Mouse (Mus musculus) heart, postnatal 36 days (tissue): ENCODE results near the gene Mboat7. TPM values are rescaled to one million over a fixed set of nuclear protein-coding genes. Genes with fewer than 3 reads are reported as not detected.

Experiments used
- DNase-seq, 2 experiments: peaks; one replicate each; pipeline ENCODE4 v3.0.0; 2021 to 2022
- intact Hi-C: fragments of 180-260 bp; cut with DNase I; formaldehyde crosslinking; loops from one replicate; pipeline ENCODE4 v1.15.1; 2025
- total RNA-seq, 2 experiments: library from RNA; stranded (reverse); gene quantifications; 2 replicates each; pipeline ENCODE4 v1.2.3; 2021

Mboat7 gene
- total RNA-seq, 2 experiments from 2014 or later = 18.7 to 22.1 TPM

- intact Hi-C loops = loop anchor here (5.0 kb wide), 1 partner anchor 47 kb away; the partner anchor contains the start of gene Cnot3
Measured at GRCm38 (mm10) chr7:3694076-3694948, 989 bp upstream of the Mboat7 start.

DNA sequence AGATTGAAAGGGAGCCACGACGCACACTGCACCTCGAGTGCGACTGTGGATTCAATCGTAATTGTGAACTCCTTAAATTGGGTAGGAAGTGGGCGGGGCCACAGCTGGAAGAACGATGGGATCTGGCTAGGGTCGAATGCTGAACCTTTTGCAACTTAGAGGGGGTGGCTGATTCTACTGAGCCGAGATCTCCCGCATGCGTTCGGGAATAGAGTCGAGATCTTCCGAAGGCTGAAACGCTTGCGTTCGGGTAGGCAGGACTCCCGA, 419 bp upstream of the Mboat7 start:
- intact Hi-C loops = loop anchor here (5.0 kb wide), 1 partner anchor 46 kb away; the partner anchor contains the start of gene Cnot3
- no peak for DNase-seq

More at GRCm38 (mm10) chr7:3694076-3694948, 989 bp upstream of the Mboat7 start:
- DNase-seq = peak; percentile 66 to 69

DNA sequence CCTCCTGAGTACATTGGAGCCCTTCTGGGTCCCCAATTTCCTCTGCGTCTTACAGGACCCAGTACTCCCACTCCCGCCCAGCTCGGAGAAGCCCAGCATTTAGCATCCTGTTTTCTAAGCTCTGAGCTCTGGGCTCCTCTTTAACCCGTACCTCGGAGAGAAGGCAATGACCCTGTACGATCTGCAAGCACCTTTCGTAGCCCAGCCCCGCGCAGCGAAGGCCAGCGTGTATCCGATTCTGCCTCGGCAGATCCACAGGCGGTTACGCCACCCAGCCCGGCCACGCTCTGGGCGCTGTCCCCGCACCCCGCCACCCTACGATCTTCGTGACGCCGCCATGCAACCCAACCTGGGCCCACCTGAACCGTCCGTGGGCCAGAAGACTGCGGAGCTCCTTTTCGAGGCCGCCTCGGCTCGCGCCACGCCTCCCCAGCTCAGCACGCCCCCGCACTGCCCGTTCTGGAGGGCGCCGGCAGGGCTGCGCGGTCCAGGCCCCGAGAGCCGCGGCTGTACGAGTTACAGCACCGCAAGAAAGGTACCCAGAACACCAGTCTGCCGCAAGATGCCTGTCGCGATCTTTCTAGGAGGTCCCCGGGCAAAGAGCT, 839 bp downstream of the Mboat7 start, which contains the start of gene Tsen34:
Tsen34 (plus strand) TSS at position 482 of the 605 bp plus-strand sequence.
- no peak for DNase-seq
- intact Hi-C loops = loop anchor here (5.0 kb wide), 1 partner anchor 45 kb away; the partner anchor contains the start of gene Cnot3

DNA sequence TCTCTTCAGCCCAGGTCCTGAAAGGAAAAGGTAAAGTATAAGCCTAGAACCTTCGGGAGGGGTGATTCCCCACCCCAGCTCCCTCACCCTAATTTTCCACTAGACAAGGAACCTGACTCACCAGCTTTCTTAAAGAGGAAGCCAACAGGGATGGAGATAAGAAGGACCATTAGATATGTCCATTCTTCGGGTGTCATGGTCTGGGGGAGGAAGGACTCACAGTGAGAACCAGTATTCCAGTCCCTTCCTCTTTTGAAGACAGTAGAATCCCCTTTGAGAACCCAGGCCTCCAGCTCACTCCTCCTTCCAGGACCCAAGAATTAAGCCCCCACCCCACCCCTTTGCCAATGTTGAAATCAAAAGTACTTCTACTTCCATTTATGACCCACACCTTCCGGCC, 1.4 kb downstream of the Mboat7 start:
- intact Hi-C loops = loop anchor here (5.0 kb wide), 1 partner anchor 45 kb away; the partner anchor contains the start of gene Cnot3
- no peak for DNase-seq

GRCm38 (mm10) chr7:3685400-3686187, 7.7 kb downstream of the Mboat7 start:
- no peak for DNase-seq
- intact Hi-C loops = no loop called here

- no peak for DNase-seq
- intact Hi-C loops = no loop called here
Measured at GRCm38 (mm10) chr7:3684698-3685097, 8.6 kb downstream of the Mboat7 start.

GRCm38 (mm10) chr7:3683908-3684550, 9.3 kb downstream of the Mboat7 start:
- DNase-seq = no peak
- intact Hi-C loops = no loop called here

GRCm38 (mm10) chr7:3677342-3677741, 16.0 kb downstream of the Mboat7 start, which contains the start of gene Tmc4:
TSS of gene Tmc4 (minus strand) at chr7:3677553.
- intact Hi-C loops = no loop called here
- no peak for DNase-seq

- no peak for DNase-seq
- intact Hi-C loops = no loop called here
Measured at GRCm38 (mm10) chr7:3676371-3676770, 17.0 kb downstream of the Mboat7 start.

- DNase-seq = no peak
- intact Hi-C loops = loop anchor here (2.0 kb wide), 1 partner anchor 796 kb away; no protein-coding TSS in a partner anchor
Measured at GRCm38 (mm10) chr7:3675228-3675548, 18.1 kb downstream of the Mboat7 start.

DNA sequence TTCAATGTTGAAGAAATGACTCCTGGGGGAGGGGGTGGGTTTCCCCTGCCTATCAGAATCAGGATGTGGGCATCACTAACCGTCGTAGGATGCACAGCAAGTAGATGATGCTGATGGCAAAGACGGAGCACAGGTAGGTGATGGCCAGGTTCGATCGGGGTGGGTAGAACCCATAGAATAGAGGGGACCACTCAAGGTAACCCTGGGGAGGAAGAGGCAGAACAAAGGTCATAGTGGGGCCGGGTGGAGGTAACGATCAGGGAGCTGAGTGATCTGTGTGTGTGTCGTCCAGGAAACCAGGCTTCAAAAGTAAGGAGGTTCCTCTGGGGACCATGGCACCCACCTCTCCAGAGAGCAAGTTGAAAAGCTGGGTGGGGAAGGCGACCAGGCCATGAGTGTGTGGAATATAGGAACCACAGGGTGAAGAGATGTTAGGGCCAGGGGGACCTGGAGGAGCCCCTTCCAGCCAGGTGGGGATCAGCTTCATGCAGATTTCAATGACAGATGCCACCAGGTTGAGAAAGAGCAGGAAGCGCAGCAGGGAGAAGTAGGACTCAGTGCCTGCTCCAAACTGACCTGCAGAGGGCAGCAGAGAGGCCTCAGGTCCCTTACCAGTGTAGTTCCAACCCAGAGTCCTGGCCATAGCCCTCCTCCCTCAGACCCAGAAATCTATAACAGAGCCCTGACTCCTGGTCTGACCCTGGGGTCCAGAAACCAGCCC, 18.7 kb downstream of the Mboat7 start:
- peak; percentile 81 to 89 for DNase-seq
- intact Hi-C loops = loop anchor here (2.0 kb wide), 1 partner anchor 796 kb away; no protein-coding TSS in a partner anchor

GRCm38 (mm10) chr7:3666921-3667391, 26.4 kb downstream of the Mboat7 start:
- intact Hi-C loops = loop anchor here (2.0 kb wide), 1 partner anchor 38 kb away; no protein-coding TSS in a partner anchor
- no peak for DNase-seq

GRCm38 (mm10) chr7:3665215-3666114, 27.9 kb downstream of the Mboat7 start, which contains the start of gene Leng1:
TSS of gene Leng1 (minus strand) at chr7:3665840.
- peak; percentile 94 to 96 for DNase-seq
- intact Hi-C loops = loop anchor here (2.0 kb wide), 1 partner anchor 39 kb away; no protein-coding TSS in a partner anchor

DNA sequence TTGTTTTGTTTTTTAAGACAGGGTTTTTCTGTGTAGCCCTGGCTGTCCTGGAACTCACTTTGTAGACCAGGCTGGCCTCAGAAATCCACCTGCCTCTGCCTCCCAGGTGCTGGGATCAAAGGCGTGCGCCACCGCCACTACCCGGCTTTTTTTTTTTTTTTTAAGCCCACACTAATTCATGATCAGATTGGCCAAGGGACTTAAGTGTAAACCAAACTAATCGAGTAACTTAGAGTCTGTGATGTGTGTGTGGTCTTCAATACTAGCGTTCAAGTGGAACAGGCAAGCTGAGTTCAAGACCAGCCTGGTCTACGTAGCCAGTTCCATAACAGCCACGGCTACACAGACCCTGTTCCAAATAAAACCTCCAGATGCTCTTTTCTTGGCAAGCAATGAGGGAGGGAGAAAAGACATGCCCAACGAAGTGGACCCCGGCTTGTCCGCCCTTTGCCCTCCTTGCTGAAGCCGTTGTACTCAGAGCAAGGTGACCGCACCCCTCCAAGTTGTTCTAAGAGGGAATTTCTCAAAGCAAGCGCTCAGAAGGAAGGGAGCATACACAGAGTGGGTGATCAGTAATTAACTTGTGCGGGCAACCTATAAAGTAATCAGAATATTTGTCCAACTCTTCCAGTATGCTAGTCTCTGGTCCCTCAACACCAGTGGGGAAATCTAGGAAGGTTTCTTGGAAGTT, 28.7 kb downstream of the Mboat7 start:
- intact Hi-C loops = loop anchor here (1.0 kb wide), 1 partner anchor 18 kb away; no protein-coding TSS in a partner anchor
- DNase-seq = peak in 1 of 2 experiments; percentile 18

DNA sequence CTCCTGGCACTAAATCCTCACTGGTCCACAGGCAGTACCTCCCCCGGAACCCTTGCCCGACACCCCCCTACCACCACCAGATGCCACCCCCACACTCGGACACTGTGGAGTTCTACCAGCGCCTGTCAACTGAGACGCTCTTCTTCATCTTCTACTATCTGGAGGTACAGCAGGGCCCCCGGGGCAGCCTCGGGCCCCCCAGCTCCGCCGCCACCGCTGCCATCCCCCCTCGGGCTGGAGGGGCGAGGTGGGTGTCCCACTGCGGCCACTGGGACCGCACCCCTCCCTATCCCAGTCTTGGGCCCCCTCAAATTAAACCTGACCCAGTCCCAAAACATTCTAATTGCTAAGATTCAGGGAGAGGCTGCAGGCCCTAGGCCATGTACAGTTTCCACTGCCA, 34.7 kb downstream of the Mboat7 start:
- intact Hi-C loops = no loop called here
- DNase-seq = no peak

GRCm38 (mm10) chr7:3656966-3657365, 36.4 kb downstream of the Mboat7 start:
- intact Hi-C loops = no loop called here
- DNase-seq = no peak

- intact Hi-C loops = loop anchor here (1.0 to 5.0 kb wide), 2 partner anchors 18 to 46 kb away; partner anchors contain the start of genes Mboat7 and Tsen34
- no peak for DNase-seq
Measured at GRCm38 (mm10) chr7:3646641-3647040, 46.7 kb downstream of the Mboat7 start.
